Mouse (Mus musculus) adrenal gland, adult 8-10 months (tissue): ENCODE data around the gene Mmp21. TPM values are rescaled to one million over a fixed set of nuclear protein-coding genes. Genes with fewer than 3 reads are reported as not detected.

Source experiments
- DNase-seq: peaks from one replicate; pipeline ENCODE4 v3.0.0; 2022
- total RNA-seq, 4 experiments: library from RNA; stranded (reverse); gene quantifications; 2 replicates each; pipeline ENCODE4 v1.2.4; 2022

Gene Mmp21
- total RNA-seq, 4 experiments from 2014 or later, result not detected

- DNase-seq, result no peak
Observed at GRCm38 (mm10) chr7:133645716-133646115, 34.1 kb downstream of the Mmp21 start.

- no peak for DNase-seq
Observed at GRCm38 (mm10) chr7:133638821-133639220, 41.0 kb downstream of the Mmp21 start.

DNA sequence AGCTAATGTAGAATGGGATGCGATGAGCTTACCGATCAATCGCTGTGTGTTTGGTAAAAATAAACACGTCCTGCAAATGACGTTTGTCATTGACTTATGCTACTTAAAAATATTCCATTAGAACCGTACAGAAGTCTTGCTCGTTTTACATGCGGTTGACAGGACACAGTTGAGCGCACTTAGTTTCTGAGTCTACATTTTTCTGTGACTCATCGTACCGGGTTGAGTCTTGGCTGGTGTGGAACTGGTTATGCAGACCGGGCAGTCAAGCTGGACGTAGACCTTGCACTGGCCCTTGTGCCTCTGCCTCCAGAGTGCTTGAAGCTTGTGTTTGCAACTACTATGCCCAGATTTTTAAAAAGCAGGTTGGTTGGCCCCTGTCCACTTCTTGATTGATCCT is 41.6 kb downstream of the Mmp21 start:
- DNase-seq, result no peak

DNA sequence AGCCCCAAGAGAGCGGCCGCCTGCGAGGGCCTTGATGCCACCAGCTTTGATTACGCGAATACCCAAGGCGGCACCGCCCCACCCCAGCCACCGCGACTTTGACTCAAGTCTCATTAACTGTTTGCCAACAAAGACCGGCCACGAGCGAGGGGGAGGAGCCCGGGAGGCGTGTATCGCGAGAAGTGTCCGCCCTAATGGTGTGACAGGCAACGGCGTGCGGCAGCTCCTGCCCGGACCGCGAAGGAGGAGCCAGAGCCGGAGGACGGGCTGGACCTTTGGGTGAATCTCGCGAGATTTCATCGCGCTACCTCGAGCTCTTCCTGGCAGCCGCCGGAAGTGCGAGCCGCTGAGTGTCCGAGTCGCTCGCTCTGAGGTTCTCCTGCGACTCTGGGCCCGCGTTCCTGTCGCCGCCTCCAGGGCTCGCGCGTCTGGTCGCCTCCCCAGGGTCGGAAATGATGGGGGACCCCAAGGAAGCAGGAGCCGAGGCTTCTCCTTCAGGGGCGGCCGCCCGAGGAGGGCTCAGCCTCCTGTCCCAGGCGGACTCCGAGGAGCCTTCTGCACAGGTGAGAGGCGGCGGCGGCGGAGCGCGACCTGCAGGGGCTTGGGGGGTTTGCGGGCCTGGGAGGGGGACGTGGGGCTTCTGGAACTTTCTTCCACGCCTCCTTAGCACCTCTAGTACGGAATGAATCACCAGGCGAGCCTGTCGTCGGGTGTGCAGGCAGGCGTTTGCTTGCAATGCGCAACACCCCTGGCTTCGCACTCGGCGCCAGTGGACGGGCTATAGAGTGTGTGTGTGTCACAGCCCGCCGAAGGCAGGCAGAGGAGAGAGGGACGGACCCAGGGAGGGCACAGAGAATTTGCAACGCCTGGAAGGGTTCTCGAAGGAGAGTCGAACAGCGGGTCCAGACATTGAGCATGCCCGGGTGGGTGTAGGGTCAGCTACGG is 42.2 kb downstream of the Mmp21 start, which contains the start of gene Edrf1:
Gene Edrf1, plus strand, starts transcription at position 183 of the 945 bp plus-strand sequence.
- DNase-seq, result peak; percentile 99

- DNase-seq, result peak; percentile 79
Observed at GRCm38 (mm10) chr7:133636738-133637352, 43.0 kb downstream of the Mmp21 start.

- DNase-seq, result no peak
Observed at GRCm38 (mm10) chr7:133634932-133635650, 44.8 kb downstream of the Mmp21 start.

GRCm38 (mm10) chr7:133632476-133632875 is 47.4 kb downstream of the Mmp21 start:
- no peak for DNase-seq

DNA sequence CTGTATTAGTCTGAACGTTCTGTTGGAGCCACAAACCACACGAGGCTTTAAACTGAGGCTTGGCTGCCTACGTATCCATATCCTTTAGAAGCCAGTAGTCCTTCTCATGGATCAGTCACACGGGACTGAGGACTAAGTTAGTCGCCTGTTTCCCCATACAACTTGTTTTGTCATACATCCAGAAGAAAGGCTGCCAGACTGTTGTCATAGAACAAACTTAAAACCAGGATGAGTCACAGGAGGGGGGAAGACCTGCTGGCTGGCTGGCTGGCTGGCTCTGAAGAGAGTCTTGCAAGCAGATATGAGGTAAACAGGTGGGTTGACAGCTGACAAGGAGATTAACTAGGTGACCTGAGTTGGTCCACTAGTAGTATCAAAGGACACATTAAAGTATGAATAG is 49.0 kb downstream of the Mmp21 start:
- no peak for DNase-seq

GRCm38 (mm10) chr7:133627184-133627936 is 52.5 kb downstream of the Mmp21 start:
- no peak for DNase-seq

Other genes starting within 250 kb of the Mmp21 start
- not detected for gene Tex36, start 77.9 kb downstream of the Mmp21 start, total RNA-seq
- gene Edrf1, start 42.5 kb downstream of the Mmp21 start, total RNA-seq, result 10 to 100 TPM; 17.2 to 27.1 (median 19.8) TPM
- 10 to 100 TPM; 52.5 to 78.0 (median 65.2) TPM for gene Bccip, start 29.3 kb upstream of the Mmp21 start, total RNA-seq
- 10 to 100 TPM; 14.2 to 21.1 (median 16.7) TPM for gene Uros, start 30.0 kb upstream of the Mmp21 start, total RNA-seq
- 1 to 10 TPM in 1 of 4 experiments, under 1 TPM in 2, not detected in 1; 0.20 to 1.0 (median 0.42) TPM for gene Fank1, start 96.8 kb upstream of the Mmp21 start, total RNA-seq
- gene Dhx32, start 102.7 kb upstream of the Mmp21 start, total RNA-seq, result 10 to 100 TPM; 57.3 to 62.8 (median 61.1) TPM